Mouse (Mus musculus) lung, adult 2 months (tissue): Measurements from ENCODE around the gene Ptn. TPM values are rescaled to one million over a fixed set of nuclear protein-coding genes. Genes with fewer than 3 reads are reported as not detected.

Source experiments
- DNase-seq: peaks from one replicate; pipeline ENCODE4 v3.0.0; 2022
- H3K4me1 ChIP-seq: fragments of 200-500 bp; 2 replicates; pipeline ENCODE4 v1.6.1; 2011; ENCODE audit warnings: low read length; ENCODE audit not compliant: control insufficient read depth, insufficient read depth
- H3K4me3 ChIP-seq: fragments of 200-500 bp; replicated peaks from 2 replicates; pipeline ENCODE3; 2011; ENCODE audit warnings: low read depth, mild to moderate bottlenecking, control low read depth, low read length; ENCODE audit errors: extremely low read depth
- CTCF ChIP-seq: fragments of 200-500 bp; IDR thresholded peaks from 2 replicates; pipeline ENCODE4 v1.5.1; 2011; ENCODE audit warnings: mild to moderate bottlenecking, low read length, control low read depth; ENCODE audit not compliant: insufficient read depth
- POLR2A ChIP-seq: fragments of 200-500 bp; IDR thresholded peaks from 2 replicates; pipeline ENCODE4 v1.6.1; 2011; ENCODE audit warnings: low read depth, mild to moderate bottlenecking, control low read depth, low read length, borderline replicate concordance; ENCODE audit errors: extremely low read depth
- WGBS: fragments of 180-500 bp; shearing (Covaris S2); methylation state at CpG from one replicate; pipeline ENCODE4 v1.1.7; 2018; 5-methylcytosine and 5-hydroxymethylcytosine counted together
- polyA plus RNA-seq: library from polyadenylated mRNA; depleted of rRNA; stranded (reverse); fragments of >200 nt; gene quantifications from 2 replicates; pipeline ENCODE4 v1.2.3, GENCODE M21; 2012

Gene Ptn
- polyA plus RNA-seq, 1 experiment = 1.1 TPM

- TF ChIP-seq CTCF (no peak), POLR2A (no peak)
- Histone ChIP-seq H3K4me3 (no peak overlapping the region), H3K4me1 (no peaks in the 10 kb centered on the region; the same call in 1 of the 2 replicates)
- DNase-seq = no peak
- WGBS = 56% methylated on average over 4 of the region's 4 CpGs
Observed at GRCm38 (mm10) chr6:36818281-36819018, 8.4 kb upstream of the Ptn start.

GRCm38 (mm10) chr6:36816666-36817065 is 6.6 kb upstream of the Ptn start:
- no peak for DNase-seq
- WGBS = 79% methylated on average over 3 of the region's 3 CpGs
- Histone ChIP-seq H3K4me1 (no peaks in the 10 kb centered on the region; the same call in 1 of the 2 replicates), H3K4me3 (no peak overlapping the region)
- TF ChIP-seq CTCF (no peak), POLR2A (no peak)

DNA sequence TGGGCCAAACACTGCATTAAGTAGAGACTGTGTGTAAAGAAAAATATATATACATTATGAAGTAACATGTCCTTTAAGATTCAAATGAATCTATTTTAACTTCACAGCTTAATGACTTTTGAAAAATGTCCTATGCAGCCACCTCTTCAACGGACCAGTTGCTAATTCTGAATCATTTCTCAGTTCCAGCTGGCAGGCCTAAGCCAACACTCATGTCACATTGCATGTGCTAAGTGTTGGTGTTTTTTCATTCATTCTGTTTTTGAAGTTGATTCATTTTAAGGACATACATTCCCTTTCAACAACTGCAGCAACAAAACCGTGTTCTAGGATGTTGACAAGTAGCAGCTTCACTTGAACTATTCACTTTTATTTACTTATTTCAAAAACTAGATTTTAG is 6.0 kb upstream of the Ptn start:
- 59% methylated on average over 2 of the region's 2 CpGs for WGBS
- DNase-seq = no peak
- no peaks in the 10 kb centered on the region; the same call in 1 of the 2 replicates for H3K4me1 ChIP-seq

GRCm38 (mm10) chr6:36812666-36813515 is 2.9 kb upstream of the Ptn start:
- no peaks in the 10 kb centered on the region for H3K4me1 ChIP-seq
- 62% methylated on average over 7 of the region's 7 CpGs for WGBS
- TF ChIP-seq POLR2A (no peak), CTCF (no peak)
- no peak for DNase-seq
- H3K4me3 ChIP-seq = no peak overlapping the region

More for the DNA sequence above, 6.0 kb upstream of the Ptn start:
- H3K4me3 ChIP-seq = no peak overlapping the region
- TF ChIP-seq POLR2A (no peak), CTCF (no peak)

- 43% methylated on average over 5 of the region's 5 CpGs for WGBS
- DNase-seq = no peak
- Histone ChIP-seq H3K4me1 (no peaks in the 10 kb centered on the region), H3K4me3 (no peak overlapping the region)
- no peak for TF ChIP-seq POLR2A
- TF ChIP-seq CTCF = no peak
Observed at GRCm38 (mm10) chr6:36810448-36810847, 428 bp upstream of the Ptn start.

GRCm38 (mm10) chr6:36809311-36809726 is 701 bp downstream of the Ptn start:
- TF ChIP-seq POLR2A = no peak
- no peak for TF ChIP-seq CTCF
- Histone ChIP-seq H3K4me3 (no peak overlapping the region), H3K4me1 (no peaks in the 10 kb centered on the region)
- DNase-seq = no peak
- 34% methylated on average over 7 of the region's 7 CpGs for WGBS

GRCm38 (mm10) chr6:36808306-36809058 is 1.5 kb downstream of the Ptn start:
- Histone ChIP-seq H3K4me1 (no peaks in the 10 kb centered on the region), H3K4me3 (no peak overlapping the region)
- TF ChIP-seq CTCF (no peak), POLR2A (no peak)
- DNase-seq = no peak
- 62% methylated on average over 7 of the region's 7 CpGs for WGBS

DNA sequence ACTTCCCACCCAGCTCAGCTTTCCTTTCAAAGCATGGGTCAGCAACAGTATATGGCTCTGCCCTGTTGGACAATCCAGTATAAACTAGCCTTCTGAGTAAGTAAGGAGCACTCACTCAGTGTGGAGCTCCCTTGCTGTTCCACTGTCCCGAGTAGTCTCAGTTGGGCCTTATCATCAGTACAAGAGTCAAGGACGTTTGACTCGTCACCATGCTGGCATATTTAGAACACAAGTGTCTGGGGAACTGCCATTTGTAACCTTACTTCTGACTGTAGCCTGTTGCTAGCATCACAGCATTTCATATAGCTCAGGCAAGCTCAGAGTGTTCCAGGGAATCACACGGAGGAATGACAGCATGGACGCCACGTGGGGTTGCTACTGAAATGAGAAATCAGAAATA is 3.1 kb downstream of the Ptn start:
- TF ChIP-seq CTCF (no peak), POLR2A (no peak)
- H3K4me1 ChIP-seq = no peaks in the 10 kb centered on the region
- 88% methylated on average over 6 of the region's 6 CpGs for WGBS
- no peak for DNase-seq
- H3K4me3 ChIP-seq = no peak overlapping the region

GRCm38 (mm10) chr6:36800309-36800946 is 9.6 kb downstream of the Ptn start:
- no peak for TF ChIP-seq POLR2A
- TF ChIP-seq CTCF = no peak
- H3K4me1 ChIP-seq = no peaks in the 10 kb centered on the region
- 85% methylated on average over 5 of the region's 5 CpGs for WGBS
- no peak for DNase-seq
- no peak overlapping the region for H3K4me3 ChIP-seq
